Mouse (Mus musculus) bone marrow macrophage, adult 2 months (primary cell): ENCODE results near the gene Coq5.

Source experiments
- CTCF ChIP-seq: IDR thresholded peaks from 2 replicates; pipeline ENCODE4 v1.5.1; 2012; ENCODE audit warnings: low read depth, mild to moderate bottlenecking, low read length, moderate library complexity
- POLR2A ChIP-seq: IDR thresholded peaks from 2 replicates; pipeline ENCODE4 v1.6.1; 2012; ENCODE audit warnings: mild to moderate bottlenecking, low read depth, low read length, borderline replicate concordance

GRCm38 (mm10) chr5:115266340-115266739, 13.1 kb upstream of the Coq5 start:
- no peak for TF ChIP-seq CTCF
- TF ChIP-seq POLR2A: no peak
